ENCODE assay signal across 1 mouse cellular context in the genomic region with DNA sequence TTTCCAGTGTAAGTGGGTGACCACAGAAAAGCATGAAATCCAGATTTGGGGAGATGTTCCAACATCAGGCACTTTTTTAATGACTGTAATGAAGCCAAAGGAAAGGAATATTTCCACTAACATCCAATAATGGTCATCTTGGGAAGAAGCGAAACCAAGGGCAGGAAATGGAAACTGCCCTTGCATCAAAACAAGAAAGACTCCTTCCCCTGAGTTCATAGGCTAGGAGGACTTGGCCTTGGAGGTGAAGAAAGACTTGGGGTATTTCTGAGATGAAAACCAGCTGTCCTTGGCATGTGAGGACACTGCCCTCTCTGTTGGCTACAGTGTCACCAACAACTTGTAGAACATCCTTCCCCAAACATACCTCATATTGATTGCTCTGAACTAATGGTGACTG.
TF ChIP-seq lines count a peak whose summit lies in the region.

No protein-coding gene starts in this region.

TF ChIP-seq in CH12.LX, 34 proteins besides CTCF, POLR2A, EP300 and RAD21 (continued from another document):
- TF ChIP-seq ETS1 (conservative IDR thresholded peaks at IDR 0.05; ENCODE audit: low read depth, low read length) (no peak; the same call in 1 of the 2 replicates), ZKSCAN1 (IDR thresholded peaks at IDR 0.05; ENCODE audit: borderline replicate concordance, low read depth, low read length) (no peak), RCOR1 (conservative IDR thresholded peaks at IDR 0.05; ENCODE audit: low read depth, low read length) (0 out of 2 replicates have a peak, but pooled peaks have one; percentile 54), UBTF (IDR thresholded peaks at IDR 0.05; ENCODE audit: low read depth, low read length) (no peak), NRF1 (IDR thresholded peaks at IDR 0.05; ENCODE audit: low read depth, low read length) (no peak), MAFK (IDR thresholded peaks at IDR 0.05; ENCODE audit: insufficient replicate concordance, low read length) (0 out of 2 replicates have a peak, but pooled peaks have one; percentile 17), HCFC1 (IDR thresholded peaks at IDR 0.05; ENCODE audit: low read depth, low read length) (no peak), BHLHE40 (IDR thresholded peaks at IDR 0.05; ENCODE audit: low read depth, low read length) (peak; percentile 43; the same call in 1 of the 2 replicates), JUN (IDR thresholded peaks at IDR 0.05; ENCODE audit: insufficient read depth, low read depth, low read length) (no peak), SMC3 (IDR thresholded peaks at IDR 0.05; ENCODE audit: low read depth, low read length) (no peak), IRF4 (IDR thresholded peaks at IDR 0.05; ENCODE audit: low read depth, low read length) (peak; percentile 82), MAX (IDR thresholded peaks at IDR 0.05; ENCODE audit: low read length) (no peak), MEF2A (IDR thresholded peaks at IDR 0.05; ENCODE audit: borderline replicate concordance, low read depth, low read length) (no peak), GABPA (IDR thresholded peaks at IDR 0.05; ENCODE audit: insufficient replicate concordance, low read depth, low read length) (no peak), TCF12 (IDR thresholded peaks at IDR 0.05; ENCODE audit: low read depth, low read length) (no peak)
